Mouse (Mus musculus): ENCODE measurements at regions not wholly inside any gene's neighbourhood (a gene's known extent, or its start where the extent isn't known, plus 50 kb on each side); places are given as distances from the start of the nearest gene placed in this dataset.

DNA sequence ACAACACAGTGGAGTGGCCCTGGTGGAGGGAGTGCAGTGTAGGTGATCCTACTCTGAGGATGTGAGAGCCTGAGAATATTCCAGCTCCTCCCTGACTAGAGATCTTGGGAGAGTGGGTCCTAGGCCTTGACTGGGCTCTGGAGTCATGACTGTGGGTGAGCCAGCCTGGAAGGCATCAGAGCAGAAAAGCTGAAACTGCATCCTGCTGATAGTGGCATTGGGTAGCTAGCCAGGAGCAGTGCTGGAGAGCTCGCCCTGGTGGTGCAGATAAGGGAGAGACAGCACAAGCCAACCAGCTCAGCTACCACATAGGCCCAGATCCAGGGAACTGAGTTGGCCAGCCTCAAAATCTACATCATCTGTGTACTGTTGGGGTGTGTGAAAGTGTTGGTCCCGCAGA, 58.8 kb upstream of the Kcna4 start:
- DNase-seq (ENCODE audit: low spot score) (no peak), ATAC-seq (ENCODE audit: low FRiP score) (peak; percentile 47; the same call in 1 of the 2 replicates)
- H3K4me3 ChIP-seq (ENCODE audit: low read depth, low read length), result no peak overlapping the region
- no peak overlapping the region for H3K27ac ChIP-seq (ENCODE audit: low read depth, low read length)
- H3K4me1 ChIP-seq (ENCODE audit: insufficient read depth, low read length), result no peaks in the 10 kb centered on the region
- TF ChIP-seq CTCF (IDR thresholded peaks at IDR 0.05), result no peak
- no peaks in the 10 kb centered on the region for H3K9me3 ChIP-seq (ENCODE audit: low read length)
- H3K27me3 ChIP-seq (ENCODE audit: insufficient read depth, low read length), result no peaks in the 10 kb centered on the region
- 81% methylated on average over 2 of the region's 2 CpGs for WGBS
- no peak overlapping the region for H3K9ac ChIP-seq (replicated peaks; ENCODE audit: low read length, poor library complexity, severe bottlenecking)
- no peak overlapping the region for H3K4me2 ChIP-seq (ENCODE audit: low read depth, low read length, poor library complexity, severe bottlenecking)
- H3K36me3 ChIP-seq (ENCODE audit: insufficient read depth, low read length), result no peaks in the 10 kb centered on the region

GRCm38 (mm10) chr2:107232885-107233284, 57.6 kb upstream of the Kcna4 start:
- Histone ChIP-seq H3K27ac (ENCODE audit: low read depth, low read length) (no peak overlapping the region), H3K9ac (replicated peaks; ENCODE audit: low read length, poor library complexity, severe bottlenecking) (no peak overlapping the region), H3K27me3 (ENCODE audit: insufficient read depth, low read length) (no peaks in the 10 kb centered on the region), H3K9me3 (ENCODE audit: low read length) (no peaks in the 10 kb centered on the region), H3K4me3 (ENCODE audit: low read depth, low read length) (no peak overlapping the region), H3K4me1 (ENCODE audit: insufficient read depth, low read length) (no peaks in the 10 kb centered on the region), H3K4me2 (ENCODE audit: low read depth, low read length, poor library complexity, severe bottlenecking) (no peak overlapping the region), H3K36me3 (ENCODE audit: insufficient read depth, low read length) (no peaks in the 10 kb centered on the region)
- DNase-seq (ENCODE audit: low spot score), result no peak
- WGBS, result 79% methylated on average over 2 of the region's 2 CpGs
- ATAC-seq (ENCODE audit: low FRiP score), result no peak
- TF ChIP-seq CTCF (IDR thresholded peaks at IDR 0.05), result no peak
